Mouse (Mus musculus): Measurements from ENCODE around the gene Cfap161. TPM values are rescaled to one million over a fixed set of nuclear protein-coding genes. Genes with fewer than 3 reads are reported as not detected.

Cfap161 gene
- polyA plus RNA-seq, 1 experiment from 2014 or later: 1.1 TPM

DNA sequence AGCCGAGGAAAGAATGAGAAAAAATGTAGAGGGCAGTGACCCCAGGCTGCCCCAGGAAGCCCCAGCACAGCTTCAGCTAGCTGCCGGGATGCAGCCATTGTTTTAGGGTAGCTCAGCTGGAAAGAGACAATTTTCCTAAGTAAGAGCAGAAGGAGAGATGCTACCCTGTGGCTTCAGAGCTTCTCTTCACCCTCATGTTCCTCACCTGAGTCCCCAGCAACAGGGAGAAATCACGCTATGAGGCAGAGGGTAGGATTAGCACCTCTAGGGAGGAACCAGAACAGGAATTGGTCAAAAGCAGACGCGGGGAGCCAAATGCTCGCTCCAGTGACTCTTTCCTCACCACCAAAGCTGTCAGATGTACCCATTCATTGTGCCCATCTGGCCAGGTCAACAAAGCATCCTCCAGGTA lies 60.0 kb downstream of the Cfap161 start:
- Histone ChIP-seq H3K4me3 (no peak overlapping the region), H3K27ac (no peak overlapping the region), H3K9me3 (no peaks in the 10 kb centered on the region), H3K4me1 (peaks cover 17% of the 10 kb centered on the region), H3K27me3 (ENCODE audit: insufficient read depth, poor library complexity, severe bottlenecking) (no peaks in the 10 kb centered on the region), H3K36me3 (no peaks in the 10 kb centered on the region)
- DNase-seq (ENCODE audit: low spot score): peak; percentile 56
- WGBS: 70% methylated on average over 6 of the region's 6 CpGs

DNA sequence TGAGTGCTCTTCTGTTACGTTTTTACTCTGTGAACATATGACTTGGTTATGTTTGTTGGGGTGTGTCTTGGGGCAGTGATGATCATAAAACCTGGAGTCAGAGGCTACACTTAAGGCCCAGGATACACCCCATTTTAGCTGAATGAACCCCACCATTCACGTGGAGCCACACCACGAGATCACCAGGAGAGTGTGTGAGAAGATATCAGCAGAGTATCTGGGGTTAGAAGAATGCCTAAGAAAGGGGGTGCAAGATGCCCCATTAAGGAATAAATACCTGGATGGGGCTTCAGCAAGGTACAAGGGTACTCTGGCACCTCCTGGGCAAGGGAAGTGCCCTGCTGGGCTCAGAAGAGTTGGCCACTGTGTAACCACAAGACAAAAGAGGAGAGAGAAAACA lies 60.4 kb downstream of the Cfap161 start:
- DNase-seq (ENCODE audit: low spot score): peak; percentile 33
- H3K9me3 ChIP-seq: no peaks in the 10 kb centered on the region
- 74% methylated on average over 3 of the region's 3 CpGs for WGBS
- no peak overlapping the region for H3K27ac ChIP-seq
- H3K36me3 ChIP-seq: no peaks in the 10 kb centered on the region
- peaks cover 13% of the 10 kb centered on the region for H3K4me1 ChIP-seq
- H3K4me3 ChIP-seq: no peak overlapping the region
- no peaks in the 10 kb centered on the region for H3K27me3 ChIP-seq (ENCODE audit: insufficient read depth, poor library complexity, severe bottlenecking)

DNA sequence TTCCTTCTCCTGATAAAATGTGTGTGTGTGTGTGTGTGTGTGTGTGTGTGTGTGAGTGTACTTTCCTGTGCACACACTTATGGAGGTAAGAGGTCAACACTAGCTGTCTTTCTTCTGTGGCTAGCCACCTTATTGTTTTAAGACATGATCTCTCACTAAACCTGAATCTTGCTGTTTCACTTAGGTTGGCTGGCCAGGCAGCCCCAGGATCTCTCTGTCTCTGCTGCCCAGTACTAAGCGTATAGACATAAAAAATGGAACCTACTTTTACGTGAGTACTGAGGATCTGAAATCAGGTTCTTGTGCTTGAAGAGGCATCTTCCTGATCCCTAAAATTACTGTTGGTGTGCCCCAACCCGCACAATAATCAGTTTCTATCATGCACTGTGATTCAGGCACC lies 61.9 kb downstream of the Cfap161 start:
- H3K9me3 ChIP-seq: no peaks in the 10 kb centered on the region
- H3K4me3 ChIP-seq: no peak overlapping the region
- H3K27me3 ChIP-seq (ENCODE audit: insufficient read depth, poor library complexity, severe bottlenecking): no peaks in the 10 kb centered on the region
- peak; percentile 57 for DNase-seq (ENCODE audit: low spot score)
- no peak overlapping the region for H3K27ac ChIP-seq
- WGBS: 84% methylated on average over 3 of the region's 3 CpGs
- no peaks in the 10 kb centered on the region for H3K4me1 ChIP-seq
- H3K36me3 ChIP-seq: no peaks in the 10 kb centered on the region

DNA sequence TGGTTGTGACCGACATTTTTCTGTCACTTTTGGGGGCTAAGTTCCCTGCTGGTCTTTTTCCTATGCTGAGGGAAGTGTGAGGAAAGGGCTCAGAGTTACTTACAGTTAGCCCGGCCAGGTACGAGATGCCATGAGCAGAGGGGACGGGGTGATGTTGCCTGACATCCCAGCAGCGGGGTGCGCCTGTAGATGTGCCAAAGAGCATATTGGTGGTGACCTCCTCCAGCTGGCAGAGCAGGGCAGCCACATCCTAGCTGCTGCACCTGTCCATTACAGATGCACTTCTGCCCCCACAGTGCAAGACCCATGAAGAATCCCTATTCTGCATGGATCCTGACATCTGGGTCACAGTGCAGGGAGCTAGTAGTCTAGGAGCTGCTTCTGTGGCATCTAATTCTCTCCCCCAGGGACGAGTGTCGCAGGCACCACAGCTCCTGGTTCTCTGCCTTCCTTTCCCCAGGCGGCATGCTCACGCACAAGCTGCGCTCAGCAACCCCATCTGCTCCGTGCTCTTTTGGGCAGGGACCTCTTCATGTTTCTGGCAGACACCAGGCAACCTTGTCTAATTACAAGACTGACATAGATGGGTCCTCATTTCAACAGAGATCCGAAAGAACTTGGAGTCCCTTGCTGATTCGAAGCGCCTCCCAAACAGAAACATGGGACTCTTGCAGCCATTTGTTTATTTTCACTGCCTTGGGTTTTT lies 62.6 kb downstream of the Cfap161 start:
- H3K4me3 ChIP-seq: no peak overlapping the region
- no peaks in the 10 kb centered on the region for H3K36me3 ChIP-seq
- no peaks in the 10 kb centered on the region for H3K4me1 ChIP-seq
- H3K9me3 ChIP-seq: no peaks in the 10 kb centered on the region
- H3K27me3 ChIP-seq (ENCODE audit: insufficient read depth, poor library complexity, severe bottlenecking): no peaks in the 10 kb centered on the region
- no peak overlapping the region for H3K27ac ChIP-seq
- DNase-seq (ENCODE audit: low spot score): peak; percentile 65
- 81% methylated on average over 15 of the region's 15 CpGs for WGBS

DNA sequence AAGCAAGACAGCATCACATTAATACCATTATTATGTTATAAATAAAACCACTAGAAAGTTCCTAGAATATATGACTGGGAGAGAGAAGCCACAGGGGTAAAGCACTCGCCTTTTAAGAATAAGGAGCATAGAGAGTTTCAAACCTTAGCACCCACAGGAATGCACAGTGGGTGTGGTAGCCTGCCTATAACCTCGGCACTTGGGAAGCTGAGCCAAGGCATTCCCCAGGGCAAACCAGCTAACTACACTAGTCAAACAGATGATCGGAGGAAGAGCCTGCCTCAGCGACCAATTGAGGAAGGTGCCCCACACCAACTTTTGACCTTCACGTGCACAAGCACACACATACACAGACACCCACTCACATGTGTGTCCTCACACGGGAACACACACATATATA lies 63.4 kb downstream of the Cfap161 start:
- peak; percentile 30 for DNase-seq (ENCODE audit: low spot score)
- H3K27me3 ChIP-seq (ENCODE audit: insufficient read depth, poor library complexity, severe bottlenecking): no peaks in the 10 kb centered on the region
- no peaks in the 10 kb centered on the region for H3K36me3 ChIP-seq
- H3K4me3 ChIP-seq: no peak overlapping the region
- peaks cover 4% of the 10 kb centered on the region; the same call in 1 of the 2 replicates for H3K4me1 ChIP-seq
- WGBS: 81% methylated on average over 6 of the region's 6 CpGs
- H3K27ac ChIP-seq: no peak overlapping the region
- no peaks in the 10 kb centered on the region for H3K9me3 ChIP-seq

DNA sequence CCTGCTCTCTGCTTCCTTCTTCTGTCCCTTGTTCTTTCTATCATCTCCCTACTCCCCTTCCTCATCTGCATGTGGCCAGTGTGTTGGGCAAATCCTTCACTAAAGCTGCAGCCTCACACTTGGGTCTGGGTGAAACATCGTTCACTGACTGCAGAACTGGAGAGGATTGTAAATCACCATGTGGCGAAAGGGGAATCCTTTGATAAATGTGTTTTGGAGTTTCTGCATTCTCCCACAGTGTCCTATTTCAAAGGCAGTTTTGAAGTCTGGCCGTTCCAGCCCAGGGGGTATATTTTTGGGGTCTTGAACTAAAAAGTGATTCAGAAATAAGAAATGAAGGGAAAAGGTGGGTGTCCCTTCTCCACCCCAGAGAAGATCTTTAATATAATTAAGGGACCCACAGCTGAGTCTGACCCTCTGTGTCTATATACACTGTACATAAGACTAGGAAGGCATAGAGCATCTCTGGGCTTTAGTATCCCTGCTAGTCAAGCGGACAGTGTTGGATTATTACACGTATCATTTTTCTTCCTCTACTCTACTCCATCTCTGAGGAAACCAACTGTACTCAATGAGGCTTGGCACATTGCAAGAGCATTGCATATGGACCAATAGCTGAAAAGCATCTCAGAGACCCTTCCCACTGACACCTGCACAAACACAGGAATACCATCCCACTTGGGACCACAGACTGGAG lies 67.6 kb downstream of the Cfap161 start:
- Histone ChIP-seq H3K36me3 (no peaks in the 10 kb centered on the region), H3K27ac (no peak overlapping the region), H3K9me3 (no peaks in the 10 kb centered on the region), H3K4me1 (peaks cover 23% of the 10 kb centered on the region; the same call in 1 of the 2 replicates), H3K27me3 (ENCODE audit: insufficient read depth, poor library complexity, severe bottlenecking) (no peaks in the 10 kb centered on the region), H3K4me3 (no peak overlapping the region)
- 61% methylated on average over 5 of the region's 5 CpGs for WGBS
- peak; percentile 47 for DNase-seq (ENCODE audit: low spot score)

DNA sequence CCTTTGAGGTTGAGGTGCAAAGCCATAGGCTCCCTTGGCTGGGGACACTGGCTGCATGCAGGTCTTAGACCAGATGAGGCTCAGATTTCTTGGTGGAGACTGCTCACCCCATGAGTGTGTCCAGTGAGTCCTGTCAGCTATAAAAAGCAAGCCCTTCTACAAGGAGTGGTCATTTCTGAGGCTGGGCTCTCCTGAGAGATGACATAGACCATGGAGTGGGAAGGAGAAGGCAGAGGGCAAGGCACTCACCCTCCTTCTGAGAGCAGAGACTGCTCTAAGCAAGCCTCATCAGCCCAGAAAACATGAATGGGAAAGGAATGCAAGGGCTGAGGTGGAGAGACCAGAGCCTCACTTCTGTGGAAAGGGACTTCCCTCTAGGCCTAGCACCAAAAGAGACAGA lies 68.9 kb downstream of the Cfap161 start:
- peak; percentile 36 for DNase-seq (ENCODE audit: low spot score)
- no peaks in the 10 kb centered on the region for H3K27me3 ChIP-seq (ENCODE audit: insufficient read depth, poor library complexity, severe bottlenecking)
- H3K36me3 ChIP-seq: no peaks in the 10 kb centered on the region
- H3K27ac ChIP-seq: no peak overlapping the region
- no peaks in the 10 kb centered on the region for H3K9me3 ChIP-seq
- peaks cover 23% of the 10 kb centered on the region; the same call in 1 of the 2 replicates for H3K4me1 ChIP-seq
- no peak overlapping the region for H3K4me3 ChIP-seq

DNA sequence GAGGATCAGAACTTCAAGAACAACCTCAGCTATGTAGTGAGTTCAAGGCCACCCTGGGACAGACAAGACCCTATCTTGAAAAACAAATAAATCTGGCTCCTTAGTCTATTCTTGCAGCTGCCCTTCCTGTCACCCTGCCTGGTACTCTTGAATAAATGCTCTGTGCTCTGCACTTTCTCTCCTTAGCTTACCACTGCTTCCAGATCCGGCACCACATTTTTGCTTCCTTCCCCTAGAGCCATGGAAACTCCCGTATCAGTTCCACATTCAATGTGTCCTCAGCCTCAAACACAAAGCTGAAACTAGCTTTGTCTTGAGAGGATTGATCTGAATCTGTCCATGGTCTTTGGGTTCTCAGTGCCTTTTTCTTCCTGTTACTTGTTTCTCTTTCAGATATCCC lies 70.1 kb downstream of the Cfap161 start:
- H3K27ac ChIP-seq: no peak overlapping the region
- H3K9me3 ChIP-seq: no peaks in the 10 kb centered on the region
- H3K27me3 ChIP-seq (ENCODE audit: insufficient read depth, poor library complexity, severe bottlenecking): no peaks in the 10 kb centered on the region
- no peak for DNase-seq (ENCODE audit: low spot score)
- 51% methylated on average over 2 of the region's 2 CpGs for WGBS
- no peaks in the 10 kb centered on the region for H3K36me3 ChIP-seq
- H3K4me1 ChIP-seq: peaks cover 23% of the 10 kb centered on the region; the same call in 1 of the 2 replicates
- H3K4me3 ChIP-seq: no peak overlapping the region

Other genes starting within 250 kb of the Cfap161 start
- 0.21 and 0.35 TPM in 2 replicates for gene Tmc3, start 210.0 kb downstream of the Cfap161 start, polyA plus RNA-seq (2016; fragmentation: Nextera tagmentation; extraction: Ambion mirVana)
- 28.9 and 31.9 TPM in 2 replicates for gene Stard5, start 162.9 kb downstream of the Cfap161 start, polyA plus RNA-seq (2016; fragmentation: Nextera tagmentation; extraction: Ambion mirVana)
- gene Il16, start 49.2 kb downstream of the Cfap161 start, polyA plus RNA-seq (2016; fragmentation: Nextera tagmentation; extraction: Ambion mirVana): 1.7 and 2.0 TPM in 2 replicates
- gene Tlnrd1, start 89.4 kb upstream of the Cfap161 start, polyA plus RNA-seq (2016; fragmentation: Nextera tagmentation; extraction: Ambion mirVana): 12.5 and 20.4 TPM in 2 replicates
- 93.8 and 103 TPM in 2 replicates for gene Mesd, start 89.6 kb upstream of the Cfap161 start, polyA plus RNA-seq (2016; fragmentation: Nextera tagmentation; extraction: Ambion mirVana)

Measured in heart, embryonic 10.5 days (tissue).